Mouse (Mus musculus) lung, postnatal 10 days (tissue): ENCODE measurements at regions not wholly inside any gene's neighbourhood (a gene's known extent, or its start where the extent isn't known, plus 50 kb on each side); places are given as distances from the start of the nearest gene placed in this dataset.

Experiments
- DNase-seq: peaks from one replicate; pipeline ENCODE4 v3.0.0; 2021

DNA sequence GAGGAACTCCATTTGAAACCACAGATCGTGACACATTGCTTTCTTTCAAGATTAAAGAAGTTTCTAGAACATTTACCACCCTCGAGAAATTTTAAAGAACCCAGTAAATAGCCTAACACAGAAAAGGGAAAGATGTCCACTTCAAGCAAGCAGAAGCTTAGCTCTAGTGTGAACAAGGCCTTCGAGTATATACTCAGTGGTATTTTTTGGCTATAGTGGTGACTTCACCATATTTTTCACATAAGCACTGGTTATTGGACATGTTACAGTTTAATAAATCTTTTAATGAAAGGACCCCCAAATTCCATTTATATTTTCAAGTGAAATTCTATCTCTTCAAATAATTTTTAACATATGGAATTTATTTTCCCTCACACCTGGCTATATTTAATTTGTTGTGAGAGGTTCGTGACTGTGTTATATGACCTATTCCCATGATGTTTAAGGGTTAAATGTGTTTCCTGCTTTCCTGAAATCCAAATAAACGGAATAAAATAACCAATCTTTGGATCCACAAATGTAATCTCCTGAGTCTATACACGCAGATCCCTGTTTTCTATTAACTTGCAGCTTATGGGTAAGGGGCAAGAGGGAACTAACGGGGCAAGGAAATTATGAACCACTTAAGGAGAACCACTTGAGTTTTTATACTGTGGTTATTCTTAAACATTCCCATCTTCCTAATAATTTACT, 60.6 kb upstream of the Tas2r134 start:
- DNase-seq: no peak

DNA sequence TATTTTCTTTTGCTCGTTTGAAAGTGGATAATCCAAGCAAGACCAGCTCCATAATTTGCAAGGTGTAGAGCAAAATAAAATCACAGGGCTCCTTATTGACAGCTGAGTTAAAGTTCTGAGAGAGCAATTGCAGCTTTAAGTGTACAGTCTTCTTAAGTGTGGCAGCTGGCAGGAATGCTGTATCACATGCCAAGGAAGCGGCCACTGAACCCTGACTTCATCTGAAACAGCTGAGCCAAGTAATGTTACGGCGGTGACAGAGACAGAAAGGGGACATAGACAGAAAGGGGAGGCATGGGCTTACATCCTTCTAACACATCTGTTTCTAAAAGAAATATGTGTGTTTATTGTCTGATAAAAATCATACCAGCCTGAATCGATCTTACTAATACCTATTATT, 63.4 kb upstream of the Tas2r134 start:
- DNase-seq: peak; percentile 39

DNA sequence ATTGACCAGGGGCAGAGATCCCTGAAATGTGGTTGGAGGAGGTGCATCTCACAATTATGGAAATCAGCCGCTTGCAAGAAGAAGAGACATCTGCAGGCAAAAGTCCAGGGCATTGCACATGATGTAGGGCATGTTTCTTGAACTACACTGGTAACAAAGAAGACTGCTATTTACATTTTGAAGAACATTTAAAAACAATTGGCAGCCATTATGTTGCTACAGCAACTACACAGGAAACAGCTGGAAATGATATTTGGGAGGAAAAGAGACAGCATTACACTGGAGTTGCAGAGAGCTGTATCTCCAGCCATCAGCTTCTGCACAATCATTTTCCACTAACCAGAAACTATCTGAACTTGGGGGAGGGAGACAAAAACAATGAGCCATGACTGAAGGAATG, 64.1 kb upstream of the Tas2r134 start:
- DNase-seq: peak; percentile 28

DNA sequence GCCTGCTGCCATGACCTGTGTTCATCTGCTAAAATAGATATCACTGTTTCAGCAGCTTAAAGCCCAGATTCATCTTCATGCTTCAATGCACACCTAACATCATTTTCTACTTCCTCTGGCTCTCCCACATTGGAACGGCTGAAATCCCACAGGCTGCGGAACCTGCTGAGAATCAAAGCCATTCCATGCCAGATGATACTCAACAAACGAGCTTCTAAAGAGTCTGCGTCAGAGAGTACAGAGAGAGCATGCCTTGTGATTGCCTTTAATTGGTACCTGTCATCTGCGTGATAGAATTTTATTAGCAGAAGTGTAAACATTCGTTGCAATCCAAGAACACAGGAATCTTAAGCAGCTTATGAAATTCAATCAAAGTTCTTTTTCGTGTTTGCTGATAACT, 76.4 kb upstream of the Tas2r134 start:
- DNase-seq: no peak

DNA sequence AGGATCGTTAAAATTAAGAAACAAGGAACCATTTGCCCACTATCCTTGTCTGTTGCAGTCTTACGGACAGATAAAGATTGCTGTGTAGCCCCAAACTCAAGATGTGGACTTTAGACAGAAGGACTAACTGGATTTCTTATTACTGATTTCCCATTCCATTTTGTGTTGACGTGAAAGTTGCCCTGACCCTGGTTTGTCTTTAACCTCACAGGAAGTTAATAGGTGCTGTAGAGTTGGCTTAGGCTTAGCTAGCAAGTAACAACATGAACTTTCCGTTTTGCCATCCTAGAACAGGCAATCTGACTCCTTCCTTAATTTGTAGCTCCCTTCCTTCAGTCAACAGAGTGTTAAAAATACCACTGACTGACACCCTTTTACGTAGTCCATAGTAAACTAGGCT, 78.2 kb upstream of the Tas2r134 start:
- DNase-seq: no peak

DNA sequence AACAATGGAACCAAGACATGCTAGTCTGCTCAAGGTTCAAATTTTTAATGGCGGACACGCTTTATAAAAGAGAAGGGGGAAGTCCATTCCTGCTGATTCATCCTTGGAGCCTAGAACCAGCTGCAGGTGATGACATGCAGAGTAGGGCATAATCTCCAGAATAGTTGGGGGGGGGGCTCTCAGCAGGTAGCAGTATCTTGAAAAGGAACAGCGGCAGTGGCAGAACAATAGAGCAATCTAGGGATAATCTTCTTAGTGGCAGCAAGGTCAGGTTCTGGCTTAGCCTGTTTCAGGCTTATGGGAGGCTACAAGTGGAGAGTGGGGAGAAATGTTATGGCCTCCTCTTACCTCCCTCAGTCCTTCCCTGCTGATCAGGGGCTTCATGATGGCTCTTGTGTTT, 81.1 kb upstream of the Tas2r134 start:
- DNase-seq: no peak

DNA sequence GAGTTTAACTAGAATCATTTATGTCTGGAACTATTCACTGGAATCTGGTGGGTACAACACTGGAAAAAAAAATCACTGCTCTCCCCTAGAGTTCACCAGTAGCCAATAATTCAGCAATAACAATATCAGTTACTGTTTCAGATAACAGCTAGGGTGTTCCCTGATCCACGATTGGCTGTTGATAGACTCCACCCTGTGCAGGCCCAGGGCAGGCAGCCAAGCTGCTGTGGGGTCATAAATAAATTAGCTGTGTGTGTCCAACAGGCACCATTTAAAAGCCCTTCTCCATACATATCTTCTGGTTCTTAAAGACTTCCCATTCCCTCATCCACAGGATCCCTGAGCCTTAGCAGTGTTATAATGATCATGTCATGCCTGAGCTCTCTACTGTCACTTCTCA, 83.4 kb upstream of the Tas2r134 start:
- DNase-seq: no peak

DNA sequence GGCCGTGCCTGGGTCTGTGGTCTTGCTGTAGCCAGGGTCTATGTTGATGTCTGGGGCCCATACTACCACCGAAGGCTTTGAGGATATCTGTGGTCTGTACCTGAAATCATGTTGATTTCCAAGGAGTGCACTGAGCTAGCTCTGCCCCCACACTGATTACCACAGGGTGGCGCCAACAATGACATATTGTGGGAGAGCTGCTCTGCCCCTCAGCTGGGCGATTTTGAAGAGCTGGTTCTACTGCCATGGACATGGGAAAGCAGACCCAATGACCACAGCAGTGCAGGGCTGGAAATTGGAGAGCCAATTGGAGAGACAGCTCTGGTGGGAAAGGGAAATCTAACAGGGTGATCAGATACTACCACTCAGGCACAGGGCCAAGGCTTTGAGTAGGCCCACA, 85.0 kb upstream of the Tas2r134 start:
- DNase-seq: peak; percentile 13

DNA sequence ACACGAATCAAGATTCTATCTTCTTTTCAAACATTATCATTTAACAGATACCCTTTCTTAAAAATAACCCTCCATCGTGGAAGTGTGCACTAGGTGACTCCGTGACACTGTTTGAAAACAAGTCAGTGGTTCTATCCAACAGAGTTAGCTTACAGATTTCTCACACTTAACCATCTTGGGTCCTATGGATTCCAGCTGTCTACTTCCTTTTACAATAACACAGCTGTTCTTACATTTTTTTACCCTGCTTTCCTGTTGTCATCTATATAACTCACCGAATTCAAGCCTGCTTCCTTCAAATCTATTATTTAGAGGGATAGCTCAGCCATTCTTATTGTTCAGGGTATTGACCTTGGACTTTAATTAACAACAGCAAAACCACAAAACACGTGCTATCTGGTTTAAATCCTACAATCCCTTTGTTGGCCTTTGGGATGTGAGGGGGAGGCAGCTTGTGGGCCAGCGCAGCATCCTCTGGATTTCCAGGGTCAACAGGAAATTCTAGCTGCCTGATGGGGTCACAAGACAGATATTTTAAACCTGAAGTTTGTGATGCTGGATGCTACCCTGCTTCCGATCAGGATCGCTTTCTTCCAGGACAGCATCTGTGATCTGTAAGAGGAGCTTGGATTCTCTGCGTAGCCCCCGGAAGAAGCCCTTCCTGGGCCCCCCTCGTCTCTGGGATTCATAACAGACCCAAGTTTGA, 94.4 kb upstream of the Tas2r134 start:
- DNase-seq: no peak

DNA sequence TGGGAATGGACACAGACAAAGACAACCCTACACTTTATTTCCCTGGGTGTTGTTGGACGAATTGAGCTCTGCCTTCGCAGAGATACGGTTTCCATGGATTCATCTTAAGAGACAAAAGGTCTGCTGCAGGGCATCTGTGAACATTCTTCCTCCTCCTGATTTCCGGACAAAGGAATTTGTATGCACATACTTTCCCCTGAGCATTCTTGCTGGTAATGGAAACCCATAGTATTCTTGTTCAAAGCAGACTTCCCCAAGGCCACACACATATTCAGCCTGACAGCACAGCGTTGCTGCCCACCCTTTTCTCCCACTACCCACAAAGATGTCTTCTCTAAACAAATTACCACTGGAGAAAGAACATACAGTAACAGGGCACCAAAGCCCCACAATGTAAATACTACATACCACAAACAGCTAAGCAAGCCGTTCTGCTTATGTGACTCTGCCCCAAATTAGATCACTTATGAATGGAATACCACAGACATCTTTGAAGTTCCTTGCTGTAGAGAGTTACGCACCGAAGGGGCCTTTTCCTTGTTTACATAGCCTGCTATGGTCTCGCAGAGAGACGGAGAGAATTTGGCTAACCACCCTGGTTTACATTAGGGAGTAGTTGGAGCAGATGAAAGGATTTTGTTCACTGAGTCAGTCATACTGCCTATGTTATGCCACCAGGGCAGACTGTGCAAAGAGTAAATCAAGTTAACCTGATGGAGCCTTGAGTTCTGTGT, 96.0 kb upstream of the Tas2r134 start:
- no peak for DNase-seq

DNA sequence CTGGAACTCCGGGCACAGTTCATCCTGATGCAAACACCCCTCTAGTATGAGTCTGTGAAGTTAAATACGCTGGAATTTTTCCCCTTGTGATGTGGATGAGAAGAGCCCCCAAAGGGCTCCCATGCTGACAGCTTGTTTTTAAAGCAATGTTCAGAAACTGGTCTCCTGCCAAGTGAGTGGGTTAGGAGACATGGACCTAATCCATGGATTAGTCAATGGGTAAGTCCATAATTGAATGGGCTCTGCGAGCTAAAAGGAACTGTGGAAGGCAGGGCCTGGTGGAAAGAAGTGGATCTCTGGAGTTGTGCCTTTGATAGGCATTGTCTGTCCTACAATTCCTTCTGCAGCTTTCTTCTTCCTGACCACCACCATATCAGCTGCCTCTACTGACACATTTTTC, 104.5 kb upstream of the Tas2r134 start:
- DNase-seq: no peak

DNA sequence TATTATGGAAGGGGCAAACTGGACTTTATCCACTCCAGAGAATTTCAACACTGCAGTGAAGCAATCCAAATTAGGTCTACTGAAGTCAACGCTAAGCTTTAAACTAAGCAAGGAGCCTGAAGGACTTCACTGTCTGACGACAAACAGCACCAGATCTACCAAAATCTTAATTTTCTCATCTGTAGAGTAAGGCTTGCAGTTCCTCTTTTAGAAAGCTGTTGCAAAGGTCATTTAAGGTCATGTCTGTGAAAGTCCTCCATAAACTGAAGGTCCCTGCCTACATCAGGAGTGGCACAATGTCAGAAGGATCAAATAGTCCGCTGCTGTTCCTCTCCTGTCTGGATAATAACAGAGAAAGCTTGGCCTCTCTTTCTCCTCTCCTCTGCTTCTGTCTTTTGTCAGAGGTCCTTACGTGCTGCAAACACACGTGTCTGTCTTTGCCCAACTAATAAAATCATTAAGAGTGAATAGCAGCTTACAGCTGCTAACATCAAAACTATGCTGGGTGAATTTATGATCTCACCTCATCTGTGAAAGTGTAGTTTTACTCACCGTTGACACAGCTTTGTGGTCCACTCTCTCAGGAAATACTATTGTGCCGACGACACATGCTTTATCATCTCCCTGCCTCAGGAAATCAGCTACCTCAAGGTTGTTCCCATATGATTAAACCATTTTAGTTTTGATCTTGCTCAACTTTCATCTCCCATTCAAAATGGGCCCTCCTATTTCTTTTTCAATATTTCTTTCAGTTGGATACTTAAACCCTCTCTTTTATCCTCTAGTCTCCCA, 117.9 kb upstream of the Tas2r134 start:
- DNase-seq: no peak

DNA sequence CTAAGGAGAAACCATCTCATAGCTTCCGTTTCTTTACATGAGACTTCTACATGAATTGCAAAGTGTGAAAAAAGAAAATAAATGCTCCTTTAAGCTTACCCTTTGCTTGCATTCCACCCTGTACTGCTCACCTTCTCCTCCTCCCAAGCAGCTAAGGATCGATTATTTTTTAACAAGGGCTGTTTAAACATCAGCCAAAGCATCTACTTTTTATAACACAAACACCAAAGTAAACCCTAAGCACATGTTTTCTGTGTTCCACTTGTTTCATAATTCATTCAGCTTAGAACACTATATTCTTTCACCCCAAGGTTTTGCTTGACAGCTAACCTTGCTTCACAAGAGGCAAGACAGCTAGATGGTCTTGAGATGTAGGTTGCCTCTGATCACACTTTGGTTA, 129.4 kb upstream of the Tas2r134 start:
- no peak for DNase-seq

DNA sequence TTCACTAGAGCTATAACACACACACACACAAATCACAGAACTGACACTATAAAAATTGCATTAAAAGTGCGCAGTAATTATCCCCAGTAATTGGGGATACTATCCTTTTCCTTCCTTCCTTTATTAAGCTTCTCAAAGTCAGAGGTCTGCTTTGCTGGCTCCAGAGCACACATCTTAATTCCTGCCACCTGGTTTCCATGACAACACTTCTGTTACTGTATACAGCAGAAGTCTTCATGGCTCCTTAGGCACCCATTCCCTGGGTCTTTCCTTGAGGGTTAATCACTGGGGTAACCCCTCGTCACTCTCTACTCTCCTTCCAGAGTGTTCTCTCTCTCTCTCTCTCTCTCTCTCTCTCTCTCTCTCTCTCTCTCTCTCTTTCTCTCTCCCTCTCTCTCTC, 153.6 kb upstream of the Tas2r134 start:
- DNase-seq: no peak

DNA sequence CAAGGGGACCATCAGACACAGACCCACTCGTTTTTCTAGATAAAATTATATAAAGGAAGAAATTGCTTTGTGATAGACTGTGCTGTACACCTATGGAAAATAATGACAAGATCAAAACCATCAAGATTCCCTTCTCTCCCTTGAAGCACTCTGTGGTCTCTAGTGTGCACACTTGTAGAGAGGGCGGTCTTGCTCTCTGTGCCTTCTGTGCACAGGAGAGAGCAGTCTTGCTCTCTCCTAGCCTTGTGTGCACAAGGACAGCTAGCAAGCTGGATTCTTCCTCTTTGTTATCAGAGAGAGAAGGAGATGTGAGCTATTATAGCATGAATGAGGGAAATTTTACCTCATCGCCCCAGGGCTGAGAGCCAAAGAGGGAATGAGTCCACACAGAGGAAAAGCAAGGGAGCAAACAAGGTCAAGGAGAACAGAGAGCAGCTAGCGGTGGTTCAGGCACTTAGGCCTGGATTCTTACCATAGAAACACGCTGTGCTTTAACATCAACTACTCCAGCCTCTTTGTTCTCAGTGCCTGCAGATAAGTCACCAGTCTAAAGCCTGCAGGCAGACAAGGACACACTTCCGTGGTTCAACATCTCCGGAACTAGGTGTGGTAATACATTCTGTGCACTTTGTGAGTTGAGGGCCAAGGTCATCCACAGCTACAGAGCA, 160.2 kb upstream of the Tas2r134 start:
- DNase-seq: no peak

DNA sequence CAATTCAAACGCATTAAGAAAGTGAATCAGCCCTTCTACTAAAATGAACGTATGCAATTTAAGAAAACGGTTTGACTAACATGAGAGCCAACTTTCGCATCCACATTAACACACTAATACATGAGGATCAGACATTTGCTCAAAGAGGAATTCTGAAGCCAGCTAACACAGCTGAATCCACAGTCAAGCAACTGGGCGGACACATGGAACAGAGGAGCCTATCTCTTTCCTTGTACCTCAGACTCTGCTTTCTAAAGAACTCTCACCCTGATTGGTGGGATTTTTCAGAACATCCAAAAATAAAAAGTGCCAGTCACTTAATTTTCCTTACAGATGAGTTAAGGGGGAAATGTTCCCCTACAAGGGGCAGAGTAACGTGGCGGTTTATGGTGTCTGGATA, 161.3 kb upstream of the Tas2r134 start:
- no peak for DNase-seq

DNA sequence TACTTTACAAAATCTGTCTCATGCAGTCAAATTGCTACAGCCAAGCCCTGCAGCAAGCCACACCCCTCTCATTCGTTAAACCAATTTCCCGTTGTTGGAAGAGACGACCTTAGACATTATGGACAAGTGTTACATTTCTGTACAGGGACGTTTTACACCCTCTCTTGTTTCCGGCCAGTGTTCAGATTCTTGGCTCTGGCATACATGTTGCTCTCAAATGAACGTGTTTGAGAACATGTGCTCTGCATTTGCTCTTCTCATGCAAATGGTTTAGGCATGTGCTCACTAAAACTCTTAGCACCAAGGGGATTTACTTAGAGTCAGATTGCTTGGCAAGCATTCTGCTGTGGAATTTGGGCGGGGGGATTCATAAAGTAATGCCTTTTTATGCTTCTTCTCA, 161.7 kb upstream of the Tas2r134 start:
- peak; percentile 6 for DNase-seq

DNA sequence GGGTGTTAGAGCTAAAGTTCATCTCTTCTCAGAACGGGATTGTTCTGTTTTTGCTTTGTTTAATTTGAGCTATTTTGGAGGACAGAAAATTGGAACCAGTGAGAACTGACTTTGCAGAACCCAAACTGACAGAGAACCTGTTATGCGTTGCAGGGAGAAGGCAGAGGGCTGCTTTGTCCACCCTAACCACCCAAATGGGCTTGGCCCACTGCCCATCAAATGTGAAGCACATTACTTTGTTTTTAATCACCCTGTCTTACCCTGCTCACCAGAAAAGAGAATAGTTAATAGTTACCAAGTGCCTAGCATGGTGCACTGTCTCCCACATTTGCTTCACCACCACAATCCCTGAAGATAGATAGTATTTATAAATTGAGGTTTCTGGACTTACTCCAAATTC, 163.0 kb upstream of the Tas2r134 start:
- no peak for DNase-seq

DNA sequence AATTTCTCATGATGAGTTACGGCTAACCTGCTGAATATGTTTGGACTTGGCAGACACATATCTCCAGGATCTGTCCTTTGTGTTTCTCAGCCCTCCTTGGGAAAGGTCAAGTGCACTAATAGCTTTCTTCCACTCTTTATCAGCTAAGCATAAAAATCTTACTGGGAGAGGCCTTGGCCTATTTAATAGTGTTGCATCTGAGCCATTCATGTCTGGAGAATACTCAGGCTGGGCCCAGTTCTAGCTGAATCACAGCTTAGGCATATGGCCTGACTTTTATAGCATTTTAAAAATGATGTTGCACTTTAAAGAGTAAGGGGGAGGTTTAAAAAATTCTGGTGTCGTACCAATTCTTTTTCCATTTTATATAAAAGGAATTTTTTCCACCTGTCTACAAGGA, 166.4 kb upstream of the Tas2r134 start:
- no peak for DNase-seq

DNA sequence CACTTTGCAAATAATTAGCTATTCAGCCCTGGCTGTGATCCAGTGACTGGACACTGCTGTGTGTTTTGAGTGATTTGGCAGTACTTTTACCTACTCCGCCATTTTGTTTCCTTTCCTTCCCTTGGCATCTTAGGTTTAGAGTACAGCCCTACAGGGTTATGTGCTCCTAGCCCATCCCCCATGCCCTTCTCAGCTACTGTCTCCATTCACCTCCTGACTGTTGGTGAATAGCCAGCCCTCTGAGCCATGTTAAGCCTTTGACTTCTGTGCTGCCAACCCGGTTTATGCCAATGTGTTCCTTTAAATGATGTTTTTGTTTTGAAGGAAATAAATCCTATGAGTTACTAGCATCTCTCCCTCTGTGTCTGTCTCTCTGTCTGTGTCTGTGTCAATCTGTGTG, 167.8 kb upstream of the Tas2r134 start:
- no peak for DNase-seq

DNA sequence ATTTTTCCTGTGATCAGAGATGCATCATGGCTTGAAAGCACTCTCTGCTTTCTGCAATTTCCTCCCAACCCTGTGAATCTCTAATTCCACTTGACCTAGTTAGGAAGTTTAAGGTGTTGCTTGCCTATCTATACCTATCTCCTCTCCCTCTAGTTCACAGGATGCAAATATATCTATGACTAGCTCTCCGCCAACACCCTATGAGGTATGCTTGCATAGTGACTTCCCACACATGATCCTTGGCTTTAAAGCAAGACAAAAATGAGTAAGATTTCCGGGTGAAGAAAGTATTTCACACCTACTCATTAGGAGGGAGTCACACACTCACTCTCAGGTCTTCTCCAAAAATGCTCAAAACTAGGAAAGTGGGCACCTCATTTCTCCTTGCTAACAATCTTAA, 169.6 kb upstream of the Tas2r134 start:
- no peak for DNase-seq

DNA sequence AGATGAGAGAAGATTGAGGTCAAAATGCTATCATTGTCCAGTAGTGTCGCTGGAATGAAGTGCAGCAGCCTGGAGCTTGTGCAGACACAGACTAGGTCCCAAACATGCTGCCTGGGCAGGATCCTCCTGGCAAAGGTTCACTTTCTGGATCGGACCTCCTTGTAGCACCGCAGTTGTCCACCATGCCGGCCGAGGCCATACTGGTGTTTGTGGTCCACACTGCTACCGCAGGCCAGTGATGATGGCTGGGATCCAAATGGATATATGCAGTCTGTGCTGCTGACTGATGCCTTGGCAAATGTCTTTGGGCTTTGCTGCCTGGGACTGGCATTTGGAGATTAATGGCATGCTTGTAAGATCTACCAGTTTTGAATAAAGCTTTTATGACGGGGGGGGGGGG, 174.5 kb upstream of the Tas2r134 start:
- no peak for DNase-seq

DNA sequence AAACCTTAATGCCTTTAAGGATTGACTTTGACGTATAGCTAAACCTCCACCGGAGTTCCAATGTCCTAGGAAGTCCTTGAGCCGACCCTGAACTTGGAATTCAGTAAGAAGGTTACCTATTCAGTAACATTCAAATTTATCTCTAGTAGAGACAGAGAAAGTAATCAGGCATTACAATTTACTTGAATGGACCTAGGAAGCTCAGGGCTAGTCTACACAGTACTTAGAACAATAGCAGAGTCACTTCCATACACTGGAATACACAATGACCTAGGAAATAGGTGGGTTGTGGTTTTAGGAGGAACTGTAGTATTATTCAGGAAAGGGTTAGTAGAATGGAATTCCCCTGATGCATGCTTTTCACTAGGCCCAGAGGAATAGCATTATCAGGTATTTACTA, 179.2 kb upstream of the Tas2r134 start:
- no peak for DNase-seq
